Mouse (Mus musculus): ENCODE results near the gene Hpse2. TPM values are rescaled to one million over a fixed set of nuclear protein-coding genes. Genes with fewer than 3 reads are reported as not detected.

The Hpse2 gene
- total and polyA plus RNA-seq, 2 experiments from 2014 or later: 0.23 to 0.55 TPM

DNA sequence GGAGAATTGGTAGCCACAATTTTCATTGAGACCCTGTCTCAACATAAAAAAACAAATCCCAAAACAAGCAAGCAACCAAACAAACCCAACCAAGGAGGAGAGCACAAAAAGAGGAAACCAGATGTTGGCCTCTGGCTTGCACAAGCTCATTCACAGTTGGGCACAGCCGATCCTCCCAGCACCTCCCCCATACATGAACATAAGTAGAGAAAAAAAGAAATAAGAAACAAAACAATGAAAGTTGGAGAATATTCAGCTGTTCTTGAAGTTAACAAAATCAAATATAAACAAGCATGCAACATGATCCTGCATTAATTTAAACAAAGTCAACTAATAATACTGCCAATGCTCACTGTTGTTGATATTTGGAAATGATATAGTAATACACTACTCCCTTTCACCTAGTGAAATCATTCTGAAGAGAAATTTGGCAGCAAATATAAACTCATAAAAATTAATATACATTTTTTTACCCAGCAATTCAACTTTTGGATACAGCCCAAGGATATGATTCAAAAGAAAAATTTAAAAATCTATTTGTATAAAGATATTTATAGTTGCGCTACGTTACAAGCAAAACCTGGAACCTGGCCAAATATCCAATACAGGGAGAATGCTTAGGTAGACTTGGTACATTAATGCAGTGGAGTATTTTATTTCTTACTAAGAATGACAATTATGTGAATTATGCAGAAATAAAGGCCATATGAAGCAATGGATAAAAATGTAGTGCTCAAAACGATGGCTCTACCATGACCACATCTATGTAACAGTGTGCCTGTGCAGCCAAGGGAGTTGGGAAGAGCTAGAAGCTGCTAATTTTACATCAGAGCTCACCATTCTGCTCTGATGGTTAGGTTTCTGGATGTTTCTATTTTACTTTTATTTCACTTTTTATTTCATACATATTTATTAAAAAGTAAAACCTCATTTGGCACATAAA lies 402.5 kb downstream of the Hpse2 start:
- WGBS: 77% methylated on average over 4 of the region's 4 CpGs
- H3K4me2 ChIP-seq (ENCODE audit: low read depth, low read length, poor library complexity, severe bottlenecking): no peak overlapping the region
- ATAC-seq (ENCODE audit: low FRiP score): no peak
- H3K27me3 ChIP-seq (ENCODE audit: insufficient read depth, low read length): no peaks in the 10 kb centered on the region
- no peaks in the 10 kb centered on the region for H3K9me3 ChIP-seq (ENCODE audit: low read length)
- no peaks in the 10 kb centered on the region for H3K36me3 ChIP-seq (ENCODE audit: insufficient read depth, low read length)
- no peak overlapping the region for H3K4me3 ChIP-seq (ENCODE audit: low read depth, low read length)
- H3K27ac ChIP-seq (ENCODE audit: low read depth, low read length): no peak overlapping the region
- no peak for DNase-seq (ENCODE audit: low spot score)
- no peaks in the 10 kb centered on the region for H3K4me1 ChIP-seq (ENCODE audit: insufficient read depth, low read length)
- no peak overlapping the region for H3K9ac ChIP-seq (replicated peaks; ENCODE audit: low read length, poor library complexity, severe bottlenecking)
- TF ChIP-seq CTCF (IDR thresholded peaks at IDR 0.05): no peak

DNA sequence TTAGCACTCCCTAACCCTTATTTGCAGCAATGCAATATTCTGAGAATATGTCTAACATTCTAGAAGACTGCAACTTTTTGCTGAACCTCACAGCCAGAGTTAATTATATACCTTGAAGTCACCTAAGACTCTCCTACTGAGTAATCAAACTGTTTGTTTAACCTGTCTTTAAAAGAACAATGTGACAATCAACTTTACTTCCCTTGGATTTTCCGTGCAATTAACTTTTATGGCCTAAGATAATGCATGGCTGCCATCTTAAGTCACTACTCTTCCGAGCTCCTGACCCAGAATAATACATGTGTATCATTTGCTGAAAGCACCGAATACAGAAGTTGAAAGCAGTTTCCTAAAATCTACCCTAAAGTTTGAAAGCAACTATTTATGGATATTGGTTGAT lies 407.6 kb downstream of the Hpse2 start:
- Histone ChIP-seq H3K4me3 (ENCODE audit: low read depth, low read length) (no peak overlapping the region), H3K9ac (replicated peaks; ENCODE audit: low read length, poor library complexity, severe bottlenecking) (no peak overlapping the region), H3K36me3 (ENCODE audit: insufficient read depth, low read length) (no peaks in the 10 kb centered on the region), H3K9me3 (ENCODE audit: low read length) (no peaks in the 10 kb centered on the region), H3K4me2 (ENCODE audit: low read depth, low read length, poor library complexity, severe bottlenecking) (no peak overlapping the region), H3K27ac (ENCODE audit: low read depth, low read length) (no peak overlapping the region), H3K4me1 (ENCODE audit: insufficient read depth, low read length) (no peaks in the 10 kb centered on the region), H3K27me3 (ENCODE audit: insufficient read depth, low read length) (no peaks in the 10 kb centered on the region)
- 86% methylated on average over 3 of the region's 3 CpGs for WGBS
- ATAC-seq (ENCODE audit: low FRiP score): no peak
- DNase-seq (ENCODE audit: low spot score): no peak
- TF ChIP-seq CTCF (IDR thresholded peaks at IDR 0.05): no peak

- ATAC-seq (ENCODE audit: low FRiP score): no peak
- no peak overlapping the region for H3K27ac ChIP-seq (ENCODE audit: low read depth, low read length)
- 82% methylated on average over 2 of the region's 2 CpGs for WGBS
- no peak for DNase-seq (ENCODE audit: low spot score)
- no peaks in the 10 kb centered on the region for H3K27me3 ChIP-seq (ENCODE audit: insufficient read depth, low read length)
- H3K4me3 ChIP-seq (ENCODE audit: low read depth, low read length): no peak overlapping the region
- H3K4me2 ChIP-seq (ENCODE audit: low read depth, low read length, poor library complexity, severe bottlenecking): no peak overlapping the region
- H3K9ac ChIP-seq (replicated peaks; ENCODE audit: low read length, poor library complexity, severe bottlenecking): no peak overlapping the region
- no peak for TF ChIP-seq CTCF (IDR thresholded peaks at IDR 0.05)
- H3K4me1 ChIP-seq (ENCODE audit: insufficient read depth, low read length): no peaks in the 10 kb centered on the region
- H3K36me3 ChIP-seq (ENCODE audit: insufficient read depth, low read length): no peaks in the 10 kb centered on the region
- no peaks in the 10 kb centered on the region for H3K9me3 ChIP-seq (ENCODE audit: low read length)
Measured at GRCm38 (mm10) chr19:42977938-42978337, 410.2 kb downstream of the Hpse2 start.

- no peaks in the 10 kb centered on the region for H3K36me3 ChIP-seq (ENCODE audit: insufficient read depth, low read length)
- H3K27ac ChIP-seq (ENCODE audit: low read depth, low read length): no peak overlapping the region
- no peak overlapping the region for H3K4me3 ChIP-seq (ENCODE audit: low read depth, low read length)
- DNase-seq (ENCODE audit: low spot score) (no peak), ATAC-seq (ENCODE audit: low FRiP score) (no peak)
- H3K4me2 ChIP-seq (ENCODE audit: low read depth, low read length, poor library complexity, severe bottlenecking): no peak overlapping the region
- no peaks in the 10 kb centered on the region for H3K27me3 ChIP-seq (ENCODE audit: insufficient read depth, low read length)
- H3K9me3 ChIP-seq (ENCODE audit: low read length): no peaks in the 10 kb centered on the region
- no peak overlapping the region for H3K9ac ChIP-seq (replicated peaks; ENCODE audit: low read length, poor library complexity, severe bottlenecking)
- H3K4me1 ChIP-seq (ENCODE audit: insufficient read depth, low read length): no peaks in the 10 kb centered on the region
- WGBS: 89% methylated on average over 5 of the region's 5 CpGs
- TF ChIP-seq CTCF (IDR thresholded peaks at IDR 0.05): no peak
Measured at GRCm38 (mm10) chr19:42973740-42974139, 414.4 kb downstream of the Hpse2 start.

DNA sequence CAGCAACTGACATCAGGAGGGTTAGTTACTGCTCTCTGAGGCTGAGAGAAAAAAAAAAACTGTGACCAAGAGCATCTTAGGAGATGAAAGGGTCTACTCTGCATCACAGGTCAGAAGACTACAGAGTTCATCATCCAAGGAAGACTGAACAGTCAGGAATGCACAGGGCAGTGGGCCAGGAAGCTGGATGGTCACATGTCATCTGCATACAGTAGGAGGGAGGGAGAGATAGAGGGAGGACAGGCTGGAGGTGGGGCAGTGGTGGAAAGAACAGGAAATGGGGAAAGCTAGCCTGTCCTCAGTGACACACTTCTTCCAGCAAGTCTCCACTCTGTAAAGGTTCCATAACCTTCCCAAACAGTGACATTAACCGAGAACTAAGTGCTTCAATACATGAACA lies 423.0 kb downstream of the Hpse2 start:
- no peak for TF ChIP-seq CTCF (IDR thresholded peaks at IDR 0.05)
- H3K4me2 ChIP-seq (ENCODE audit: low read depth, low read length, poor library complexity, severe bottlenecking): no peak overlapping the region
- no peak overlapping the region for H3K27ac ChIP-seq (ENCODE audit: low read depth, low read length)
- H3K4me1 ChIP-seq (ENCODE audit: insufficient read depth, low read length): no peaks in the 10 kb centered on the region
- H3K27me3 ChIP-seq (ENCODE audit: insufficient read depth, low read length): no peaks in the 10 kb centered on the region
- 87% methylated on average over 1 of the region's 1 CpGs for WGBS
- H3K9me3 ChIP-seq (ENCODE audit: low read length): no peaks in the 10 kb centered on the region
- no peak for DNase-seq (ENCODE audit: low spot score)
- no peak overlapping the region for H3K9ac ChIP-seq (replicated peaks; ENCODE audit: low read length, poor library complexity, severe bottlenecking)
- no peaks in the 10 kb centered on the region for H3K36me3 ChIP-seq (ENCODE audit: insufficient read depth, low read length)
- ATAC-seq (ENCODE audit: low FRiP score): no peak
- H3K4me3 ChIP-seq (ENCODE audit: low read depth, low read length): no peak overlapping the region

GRCm38 (mm10) chr19:42948114-42948636 lies 440.0 kb downstream of the Hpse2 start:
- WGBS: 42% methylated on average over 3 of the region's 3 CpGs
- Histone ChIP-seq H3K27me3 (ENCODE audit: insufficient read depth, low read length) (no peaks in the 10 kb centered on the region), H3K4me3 (ENCODE audit: low read depth, low read length) (no peak overlapping the region), H3K36me3 (ENCODE audit: insufficient read depth, low read length) (no peaks in the 10 kb centered on the region), H3K9ac (replicated peaks; ENCODE audit: low read length, poor library complexity, severe bottlenecking) (no peak overlapping the region), H3K9me3 (ENCODE audit: low read length) (0 out of 2 replicates have a peak, but pooled peaks cover under 1% of the 10 kb centered on the region), H3K27ac (ENCODE audit: low read depth, low read length) (no peak overlapping the region), H3K4me2 (ENCODE audit: low read depth, low read length, poor library complexity, severe bottlenecking) (no peak overlapping the region), H3K4me1 (ENCODE audit: insufficient read depth, low read length) (no peaks in the 10 kb centered on the region)
- DNase-seq (ENCODE audit: low spot score) (no peak), ATAC-seq (ENCODE audit: low FRiP score) (no peak)
- TF ChIP-seq CTCF (IDR thresholded peaks at IDR 0.05): no peak
